Mouse (Mus musculus) kidney, embryonic 15.5 days (tissue): Measurements from ENCODE around the gene Olfr318. TPM values are rescaled to one million over a fixed set of nuclear protein-coding genes. Genes with fewer than 3 reads are reported as not detected.
"Not testable (repeated sequence)": the region's sequence is repeated elsewhere in the genome, so short reads cannot be mapped to it uniquely, and the experiment has no call there.

Experiments used
- ATAC-seq: fragments of 200-750 bp; cut with Nextera tagmentation; replicated peaks from 2 replicates; pipeline ENCODE4 v1.8.0; 2017; ENCODE audit warnings: moderate TSS enrichment; ENCODE audit not compliant: low FRiP score
- H3K27ac ChIP-seq: fragments of 300-500 bp; sonication (generic); 2 replicates; pipeline ENCODE4 v1.5.1; 2015; ENCODE audit warnings: mild to moderate bottlenecking, inconsistent platforms
- H3K27me3 ChIP-seq: fragments of 300-500 bp; sonication (generic); 2 replicates; pipeline ENCODE4 v1.6.1; 2015; ENCODE audit warnings: inconsistent platforms
- H3K36me3 ChIP-seq: fragments of 300-500 bp; sonication (generic); 2 replicates; pipeline ENCODE4 v1.6.1; 2015; ENCODE audit warnings: inconsistent platforms
- H3K4me1 ChIP-seq: fragments of 300-500 bp; sonication (generic); 2 replicates; pipeline ENCODE4 v1.6.1; 2015; ENCODE audit warnings: inconsistent platforms
- H3K4me2 ChIP-seq: fragments of 300-500 bp; sonication (generic); 2 replicates; pipeline ENCODE4 v1.6.1; 2015; ENCODE audit warnings: moderate library complexity, mild to moderate bottlenecking, inconsistent platforms
- H3K4me3 ChIP-seq: fragments of 300-500 bp; sonication (generic); replicated peaks from 2 replicates; pipeline ENCODE4 v1.5.1; 2015; ENCODE audit warnings: mild to moderate bottlenecking, inconsistent platforms
- H3K9ac ChIP-seq: fragments of 300-500 bp; sonication (generic); 2 replicates; pipeline ENCODE4 v1.6.1; 2015; ENCODE audit warnings: mild to moderate bottlenecking, inconsistent platforms
- H3K9me3 ChIP-seq: fragments of 300-500 bp; sonication (generic); replicated peaks from 2 replicates; pipeline ENCODE4 v1.6.1; 2016; ENCODE audit warnings: inconsistent platforms
- WGBS: fragments of 180-500 bp; shearing (Covaris S2); methylation state at CpG from one replicate; pipeline ENCODE4 v1.1.7; 2015; ENCODE audit warnings: mixed read lengths; 5-methylcytosine and 5-hydroxymethylcytosine counted together
- polyA plus RNA-seq: library from polyadenylated mRNA; unstranded; fragments of >200 nt; fragmentation: Nextera tagmentation; extraction: Ambion mirVana; gene quantifications from 2 replicates; pipeline ENCODE4 v1.2.1, GENCODE M21; 2015

Olfr318 gene
- not detected in 2 replicates for polyA plus RNA-seq

GRCm38 (mm10) chr11:58723914-58724313, at the start of gene Olfr318:
Gene Olfr318 (minus strand): TSS chr11:58724014.
- no peak for ATAC-seq
- no peak within 1 kb of the TSS for H3K4me3 ChIP-seq
- no peak within 1 kb of the TSS for H3K4me2 ChIP-seq

GRCm38 (mm10) chr11:58772888-58773287, 49.1 kb upstream of the Olfr318 start, which contains the start of gene Olfr315:
Gene Olfr315 (plus strand): TSS chr11:58773188.
- H3K9ac ChIP-seq: no peak within 1 kb of the TSS
- H3K4me2 ChIP-seq: no peak within 1 kb of the TSS
- H3K27ac ChIP-seq: no peak within 1 kb of the TSS
- no peaks in the 10 kb centered on the region for H3K9me3 ChIP-seq
- no peaks in the 10 kb centered on the region for H3K36me3 ChIP-seq
- ATAC-seq: no peak
- H3K4me1 ChIP-seq: no peaks in the 10 kb centered on the region
- H3K4me3 ChIP-seq: no peak within 1 kb of the TSS
- no peaks in the 10 kb centered on the region for H3K27me3 ChIP-seq

More at GRCm38 (mm10) chr11:58723914-58724313, at the start of gene Olfr318:
- Histone ChIP-seq H3K9me3 (no peaks in the 10 kb centered on the region), H3K36me3 (no peaks in the 10 kb centered on the region), H3K27me3 (no peaks in the 10 kb centered on the region), H3K9ac (no peak within 1 kb of the TSS), H3K4me1 (no peaks in the 10 kb centered on the region), H3K27ac (no peak within 1 kb of the TSS)

GRCm38 (mm10) chr11:58752434-58752833, 28.6 kb upstream of the Olfr318 start, which contains the start of gene Olfr316:
Gene Olfr316 (plus strand): TSS chr11:58752734.
- no peak within 1 kb of the TSS for H3K4me3 ChIP-seq
- H3K4me2 ChIP-seq: no peak within 1 kb of the TSS
- H3K4me1 ChIP-seq: no peaks in the 10 kb centered on the region
- no peaks in the 10 kb centered on the region for H3K36me3 ChIP-seq
- H3K27ac ChIP-seq: no peak within 1 kb of the TSS
- H3K27me3 ChIP-seq: no peaks in the 10 kb centered on the region
- ATAC-seq: no peak
- WGBS: 88% methylated on average over 2 of the region's 2 CpGs
- H3K9ac ChIP-seq: no peak within 1 kb of the TSS
- H3K9me3 ChIP-seq: no peaks in the 10 kb centered on the region

- not testable (repeated sequence) for H3K27me3 ChIP-seq, H3K4me3 ChIP-seq, H3K27ac ChIP-seq, H3K9ac ChIP-seq, H3K36me3 ChIP-seq, H3K4me1 ChIP-seq, H3K9me3 ChIP-seq, H3K4me2 ChIP-seq, ATAC-seq
- WGBS: 77% methylated on average over 18 of the region's 18 CpGs
Observed at GRCm38 (mm10) chr11:58751096-58751495, 27.3 kb upstream of the Olfr318 start.

- 77% methylated on average over 4 of the region's 4 CpGs for WGBS
- no peak within 1 kb of the TSS for H3K4me2 ChIP-seq
- H3K27me3 ChIP-seq: no peaks in the 10 kb centered on the region
- H3K9me3 ChIP-seq: no peaks in the 10 kb centered on the region
- H3K4me3 ChIP-seq: no peak within 1 kb of the TSS
- no peaks in the 10 kb centered on the region for H3K36me3 ChIP-seq
- H3K27ac ChIP-seq: no peak within 1 kb of the TSS
- ATAC-seq: no peak
- no peak within 1 kb of the TSS for H3K9ac ChIP-seq
- no peaks in the 10 kb centered on the region for H3K4me1 ChIP-seq
Observed at GRCm38 (mm10) chr11:58738792-58739262, 15.0 kb upstream of the Olfr318 start, which contains the start of gene Olfr317. Gene Olfr317 (minus strand): TSS chr11:58739212.

- Histone ChIP-seq H3K4me1 (no peaks in the 10 kb centered on the region), H3K27me3 (no peaks in the 10 kb centered on the region), H3K4me2 (no peak overlapping the region), H3K36me3 (no peaks in the 10 kb centered on the region), H3K4me3 (no peak overlapping the region), H3K27ac (no peak overlapping the region), H3K9ac (no peak overlapping the region), H3K9me3 (no peaks in the 10 kb centered on the region)
- 61% methylated on average over 3 of the region's 3 CpGs for WGBS
- no peak for ATAC-seq
Observed at GRCm38 (mm10) chr11:58733372-58733771, 9.6 kb upstream of the Olfr318 start.

GRCm38 (mm10) chr11:58727896-58728650, 4.3 kb upstream of the Olfr318 start:
- not testable (repeated sequence) for H3K4me2 ChIP-seq, ATAC-seq, H3K36me3 ChIP-seq, H3K27me3 ChIP-seq, H3K27ac ChIP-seq, H3K4me1 ChIP-seq, H3K9me3 ChIP-seq, H3K4me3 ChIP-seq, H3K9ac ChIP-seq
- whole genome bisulfite sequencing: 74% methylated on average over 6 of the region's 6 CpGs

GRCm38 (mm10) chr11:58719701-58720100, 4.1 kb downstream of the Olfr318 start:
- Histone ChIP-seq H3K27me3 (no peaks in the 10 kb centered on the region), H3K4me3 (no peak overlapping the region)
- ATAC-seq: no peak

GRCm38 (mm10) chr11:58717723-58718122, 6.1 kb downstream of the Olfr318 start:
- not testable (repeated sequence) for H3K36me3 ChIP-seq, ATAC-seq, H3K4me2 ChIP-seq, H3K9ac ChIP-seq, H3K9me3 ChIP-seq, H3K27ac ChIP-seq, H3K4me3 ChIP-seq, H3K27me3 ChIP-seq, H3K4me1 ChIP-seq
- WGBS: 92% methylated on average over 7 of the region's 7 CpGs

More at GRCm38 (mm10) chr11:58719701-58720100, 4.1 kb downstream of the Olfr318 start:
- Histone ChIP-seq H3K4me1 (no peaks in the 10 kb centered on the region), H3K27ac (no peak overlapping the region), H3K36me3 (no peaks in the 10 kb centered on the region), H3K4me2 (no peak overlapping the region), H3K9me3 (no peaks in the 10 kb centered on the region), H3K9ac (no peak overlapping the region)
- WGBS: 84% methylated on average over 4 of the region's 4 CpGs

- Histone ChIP-seq H3K27me3 (no peaks in the 10 kb centered on the region), H3K4me1 (no peaks in the 10 kb centered on the region), H3K9ac (no peak overlapping the region), H3K4me2 (no peak overlapping the region), H3K27ac (no peak overlapping the region), H3K4me3 (no peak overlapping the region), H3K9me3 (no peaks in the 10 kb centered on the region), H3K36me3 (no peaks in the 10 kb centered on the region)
- 81% methylated on average over 11 of the region's 11 CpGs for WGBS
- no peak for ATAC-seq
Observed at GRCm38 (mm10) chr11:58709086-58709485, 14.7 kb downstream of the Olfr318 start.

GRCm38 (mm10) chr11:58698862-58699261, 25.0 kb downstream of the Olfr318 start, which contains the start of gene Olfr319:
Gene Olfr319 (plus strand): TSS chr11:58699162.
- H3K9me3 ChIP-seq: peaks cover 10% of the 10 kb centered on the region
- H3K4me3 ChIP-seq: no peak within 1 kb of the TSS
- H3K4me1 ChIP-seq: no peaks in the 10 kb centered on the region
- WGBS: 89% methylated on average over 3 of the region's 3 CpGs
- no peak within 1 kb of the TSS for H3K9ac ChIP-seq
- no peak within 1 kb of the TSS for H3K27ac ChIP-seq
- no peaks in the 10 kb centered on the region for H3K36me3 ChIP-seq
- ATAC-seq: no peak
- H3K4me2 ChIP-seq: no peak within 1 kb of the TSS
- no peaks in the 10 kb centered on the region for H3K27me3 ChIP-seq

- Histone ChIP-seq H3K9me3 (no peaks in the 10 kb centered on the region), H3K27me3 (no peaks in the 10 kb centered on the region), H3K27ac (no peak within 1 kb of the TSS), H3K4me2 (no peak within 1 kb of the TSS), H3K36me3 (no peaks in the 10 kb centered on the region), H3K9ac (no peak within 1 kb of the TSS), H3K4me1 (no peaks in the 10 kb centered on the region), H3K4me3 (no peak within 1 kb of the TSS)
- 88% methylated on average over 1 of the region's 1 CpGs for WGBS
- no peak for ATAC-seq
Observed at GRCm38 (mm10) chr11:58680799-58681198, 43.0 kb downstream of the Olfr318 start, which contains the start of gene Olfr320. Gene Olfr320 (plus strand): TSS chr11:58681099.
